Mouse (Mus musculus) E14TG2a.4 (cell line): ENCODE measurements around the gene Elavl4.

Source experiments
- H3K27me3 ChIP-seq: 2 replicates; pipeline ENCODE4 v1.6.1; 2014; ENCODE audit warnings: low read length, control low read depth; ENCODE audit not compliant: insufficient read depth
- H3K36me3 ChIP-seq: 2 replicates; pipeline ENCODE4 v1.6.1; 2014; ENCODE audit warnings: low read length, control low read depth; ENCODE audit not compliant: insufficient read depth
- H3K4me1 ChIP-seq: replicated peaks from 2 replicates; pipeline ENCODE4 v1.6.1; 2014; ENCODE audit warnings: low read depth, low read length, control low read depth
- H3K4me3 ChIP-seq: replicated peaks from 2 replicates; pipeline ENCODE4 v1.5.1; 2014; ENCODE audit warnings: mild to moderate bottlenecking, low read length
- H3K9me3 ChIP-seq: 2 replicates; pipeline ENCODE4 v1.6.1; 2014; ENCODE audit warnings: low read length, control low read depth
- CTCF ChIP-seq: conservative IDR thresholded peaks from 2 replicates; pipeline ENCODE4 v1.5.1; 2014; ENCODE audit warnings: low read length
- NANOG ChIP-seq: IDR thresholded peaks from 2 replicates; pipeline ENCODE4 v1.6.1; 2014; ENCODE audit warnings: borderline replicate concordance, low read length, mixed read lengths
- POU5F1 ChIP-seq: IDR thresholded peaks from 2 replicates; pipeline ENCODE4 v1.6.1; 2014; ENCODE audit warnings: low read length, borderline replicate concordance

The Elavl4 gene

DNA sequence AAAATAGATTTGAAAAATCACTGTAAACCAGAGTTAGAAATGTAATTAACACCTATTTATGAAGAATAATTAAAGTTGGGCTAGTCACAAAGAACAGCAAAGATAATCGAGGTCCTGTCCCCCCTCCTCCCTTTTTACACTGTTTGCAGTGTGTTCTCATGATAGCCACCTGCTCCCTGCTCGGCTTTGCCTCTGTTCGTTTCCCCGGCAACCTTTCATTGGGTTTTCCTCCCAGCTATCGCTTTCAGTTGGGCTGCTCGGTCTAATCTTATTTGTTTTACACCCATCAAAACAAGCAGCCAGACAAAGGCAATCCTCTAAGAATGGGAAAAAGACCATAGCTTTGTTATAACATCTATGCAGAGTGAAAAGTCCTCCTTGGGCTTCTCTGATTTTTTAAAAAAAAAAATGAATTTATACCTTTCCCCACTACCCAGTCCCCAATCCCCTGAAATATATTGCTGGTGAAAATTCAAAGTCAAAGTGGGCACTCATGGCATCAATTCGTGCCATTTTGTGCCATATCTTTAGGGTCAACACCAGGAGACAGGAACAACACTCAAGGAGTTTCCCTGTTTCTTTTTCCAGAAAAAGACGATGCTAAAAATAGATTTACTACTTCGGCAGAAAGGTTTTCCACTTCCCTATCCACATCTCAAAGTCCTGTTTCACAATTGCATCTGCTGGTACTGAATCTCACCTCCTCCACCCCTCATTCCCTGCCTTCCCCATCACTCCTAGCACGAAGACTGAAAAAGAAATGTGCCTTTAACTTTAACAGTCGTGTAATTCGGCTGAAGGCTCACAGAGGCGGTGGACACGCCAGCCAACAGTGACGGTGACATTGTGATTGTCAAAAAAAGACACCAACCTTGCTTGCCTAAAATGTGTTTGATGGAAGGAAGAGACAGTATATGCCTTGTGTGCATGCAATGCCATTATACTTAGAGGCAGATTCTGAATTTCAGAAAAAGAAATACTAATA lies 66.1 kb downstream of the Elavl4 start:
- Histone ChIP-seq H3K4me1 (peaks cover 8% of the 10 kb centered on the region), H3K36me3 (no peaks in the 10 kb centered on the region), H3K9me3 (no peaks in the 10 kb centered on the region), H3K4me3 (no peak overlapping the region), H3K27me3 (no peaks in the 10 kb centered on the region)
- no peak for TF ChIP-seq POU5F1
- no peak for TF ChIP-seq CTCF
- TF ChIP-seq NANOG, result no peak

- H3K9me3 ChIP-seq, result no peaks in the 10 kb centered on the region
- TF ChIP-seq CTCF, result no peak
- TF ChIP-seq POU5F1, result no peak
- no peak for TF ChIP-seq NANOG
Measured at GRCm38 (mm10) chr4:110284446-110284845, 67.3 kb downstream of the Elavl4 start.

DNA sequence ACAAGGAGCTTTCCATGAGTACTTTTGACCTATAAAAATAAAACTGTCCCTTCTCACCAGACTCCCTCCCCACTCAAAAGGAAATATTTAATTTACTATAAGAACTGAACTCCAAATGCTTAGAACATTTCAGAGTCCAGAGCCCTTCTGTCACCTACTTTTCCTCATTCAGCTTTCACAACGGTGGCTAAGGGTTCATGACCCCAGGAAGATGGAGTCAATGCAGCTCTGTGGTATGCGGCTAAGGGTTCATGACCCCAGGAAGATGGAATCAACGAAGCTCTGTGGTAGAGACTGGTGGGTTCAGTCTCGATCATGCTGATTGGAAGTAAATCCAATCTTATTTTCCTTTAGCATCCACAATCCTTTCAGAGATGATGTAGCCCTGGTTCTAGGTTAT lies 81.7 kb downstream of the Elavl4 start:
- Histone ChIP-seq H3K27me3 (no peaks in the 10 kb centered on the region), H3K4me3 (no peak overlapping the region), H3K36me3 (no peaks in the 10 kb centered on the region), H3K9me3 (no peaks in the 10 kb centered on the region), H3K4me1 (peaks cover 9% of the 10 kb centered on the region)
- TF ChIP-seq NANOG, result no peak
- no peak for TF ChIP-seq CTCF
- TF ChIP-seq POU5F1, result no peak

More at GRCm38 (mm10) chr4:110284446-110284845, 67.3 kb downstream of the Elavl4 start:
- Histone ChIP-seq H3K4me1 (peaks cover 5% of the 10 kb centered on the region), H3K36me3 (no peaks in the 10 kb centered on the region), H3K27me3 (no peaks in the 10 kb centered on the region), H3K4me3 (no peak overlapping the region)

DNA sequence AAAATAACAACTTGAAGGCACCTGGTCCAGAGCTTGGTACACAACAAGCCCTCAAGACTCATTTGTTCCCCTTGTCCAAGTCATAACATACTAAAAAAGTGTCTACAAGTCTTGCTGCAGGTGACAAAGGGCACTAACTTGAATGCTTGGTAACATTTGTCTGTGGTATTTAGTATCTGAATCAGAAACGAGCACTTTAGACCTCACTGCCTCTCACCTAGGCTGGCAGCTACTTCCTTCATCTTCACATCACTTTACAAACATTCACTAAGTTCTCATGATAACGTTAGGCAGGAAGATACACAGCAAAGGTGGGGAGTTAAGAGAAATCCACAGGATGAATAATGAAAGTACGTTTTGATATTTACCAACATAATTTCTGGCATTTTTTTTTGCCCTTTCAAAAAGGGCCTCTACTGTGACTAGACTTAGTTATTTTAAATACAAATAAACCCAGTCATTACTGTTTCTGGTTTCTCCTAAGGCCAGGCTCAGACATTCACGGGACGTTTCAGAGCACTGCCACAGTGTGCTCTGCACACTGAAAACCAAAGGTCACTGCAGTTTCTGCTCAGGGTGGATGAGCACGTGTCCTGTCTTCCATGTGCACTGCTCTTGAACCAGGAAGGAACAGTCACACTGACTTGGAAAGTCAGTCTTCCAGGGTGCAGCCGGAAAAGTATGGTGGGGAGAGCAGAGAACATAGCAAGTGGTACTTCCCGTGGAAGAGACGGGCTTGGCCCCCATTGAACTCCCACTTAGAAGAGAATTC lies 84.7 kb downstream of the Elavl4 start:
- Histone ChIP-seq H3K36me3 (no peaks in the 10 kb centered on the region), H3K4me1 (peaks cover 1% of the 10 kb centered on the region; the same call in 1 of the 2 replicates), H3K4me3 (no peak overlapping the region), H3K9me3 (no peaks in the 10 kb centered on the region), H3K27me3 (no peaks in the 10 kb centered on the region)
- TF ChIP-seq POU5F1 (no peak), CTCF (no peak), NANOG (no peak)

GRCm38 (mm10) chr4:110264345-110264943 lies 87.3 kb downstream of the Elavl4 start:
- no peak for TF ChIP-seq CTCF
- no peak for TF ChIP-seq POU5F1
- TF ChIP-seq NANOG, result no peak
- Histone ChIP-seq H3K27me3 (no peaks in the 10 kb centered on the region), H3K36me3 (no peaks in the 10 kb centered on the region), H3K9me3 (no peaks in the 10 kb centered on the region), H3K4me1 (no peaks in the 10 kb centered on the region), H3K4me3 (no peak overlapping the region)

GRCm38 (mm10) chr4:110257360-110257759 lies 94.3 kb downstream of the Elavl4 start:
- no peaks in the 10 kb centered on the region for H3K27me3 ChIP-seq
- H3K36me3 ChIP-seq, result no peaks in the 10 kb centered on the region
- H3K4me1 ChIP-seq, result peaks cover 2% of the 10 kb centered on the region; the same call in 1 of the 2 replicates
- TF ChIP-seq NANOG, result peak; percentile 34; the same call in 1 of the 2 replicates
- no peak for TF ChIP-seq POU5F1
- peaks cover 10% of the 10 kb centered on the region for H3K9me3 ChIP-seq
- no peak overlapping the region for H3K4me3 ChIP-seq

- peaks cover 2% of the 10 kb centered on the region; the same call in 1 of the 2 replicates for H3K4me1 ChIP-seq
- H3K36me3 ChIP-seq, result no peaks in the 10 kb centered on the region
- peaks cover 10% of the 10 kb centered on the region for H3K9me3 ChIP-seq
- H3K4me3 ChIP-seq, result no peak overlapping the region
- H3K27me3 ChIP-seq, result no peaks in the 10 kb centered on the region
- TF ChIP-seq CTCF (no peak), POU5F1 (no peak), NANOG (no peak)
Measured at GRCm38 (mm10) chr4:110255617-110256016, 96.1 kb downstream of the Elavl4 start.

DNA sequence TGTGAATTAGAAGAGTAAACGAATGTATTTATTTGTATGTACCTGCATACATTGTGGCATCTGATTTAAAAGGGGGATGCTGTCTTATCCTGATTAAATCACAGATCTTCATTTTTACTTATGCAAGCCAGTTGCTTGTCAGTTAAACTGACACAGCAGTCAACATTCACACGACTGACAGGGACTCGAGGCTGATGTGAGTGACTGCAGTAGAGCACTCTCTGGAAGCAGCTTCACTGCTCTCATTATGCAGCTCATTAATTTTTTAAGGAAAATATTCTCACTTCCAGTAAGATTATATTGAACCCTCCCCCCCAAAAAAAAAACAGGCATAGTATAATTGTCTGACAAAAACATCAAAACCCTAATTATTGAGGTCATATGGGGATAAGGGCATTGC lies 101.7 kb downstream of the Elavl4 start:
- Histone ChIP-seq H3K4me1 (no peaks in the 10 kb centered on the region), H3K36me3 (no peaks in the 10 kb centered on the region), H3K27me3 (no peaks in the 10 kb centered on the region), H3K4me3 (no peak overlapping the region), H3K9me3 (no peaks in the 10 kb centered on the region)
- no peak for TF ChIP-seq CTCF
- TF ChIP-seq NANOG, result no peak
- TF ChIP-seq POU5F1, result no peak
